Mouse (Mus musculus) left cerebral cortex, adult 9 months (tissue): ENCODE measurements at regions not wholly inside any gene's neighbourhood (a gene's known extent, or its start where the extent isn't known, plus 50 kb on each side); places are given as distances from the start of the nearest gene placed in this dataset.
"Not testable (repeated sequence)": the region's sequence is repeated elsewhere in the genome, so short reads cannot be mapped to it uniquely, and the experiment has no call there.

ENCODE experiments used
- DNase-seq, 2 experiments: peaks; one replicate each; pipeline ENCODE4 v3.0.0; 2022; ENCODE audit warnings: low spot score in 2 of 2

DNA sequence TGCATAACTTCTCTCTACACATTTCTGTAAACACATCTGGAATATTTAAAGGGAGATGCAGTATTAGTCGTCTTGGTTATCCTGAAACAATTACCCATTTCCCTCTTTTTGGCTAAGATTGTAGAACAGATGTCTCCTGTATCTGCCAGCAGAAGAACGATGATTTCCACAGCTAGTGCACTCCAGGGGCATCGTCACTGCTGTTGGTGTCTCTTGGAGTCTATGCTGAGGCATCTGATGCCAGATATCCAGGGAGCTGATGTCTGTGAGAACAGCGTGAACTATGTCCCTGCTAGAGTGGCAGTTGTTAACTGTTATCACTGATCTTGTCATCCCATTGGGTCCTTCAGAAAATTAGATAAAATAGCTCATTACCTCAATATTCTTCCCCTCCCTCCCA, 536.2 kb downstream of the Trhde start:
- peak in 1 of 2 experiments; percentile 3 for DNase-seq

DNA sequence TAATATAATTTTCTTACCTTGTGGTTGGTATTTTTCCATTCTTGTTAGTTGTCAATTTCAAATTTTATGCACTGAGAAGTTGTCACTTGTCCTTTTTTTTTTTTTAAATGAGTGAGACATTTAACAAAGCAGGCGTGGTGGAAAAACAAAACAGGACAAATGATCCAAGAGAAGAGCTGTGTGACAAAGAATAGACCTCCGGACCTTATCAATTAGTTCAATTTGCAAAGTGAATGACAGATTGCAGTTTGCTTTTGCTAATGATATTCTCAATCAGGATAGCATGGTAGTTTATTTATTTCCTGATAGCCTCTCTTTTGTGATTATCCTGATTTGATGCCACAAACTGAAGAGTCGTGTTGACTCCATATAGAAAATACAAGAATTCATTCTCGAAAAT, 560.5 kb downstream of the Trhde start:
- no peak for DNase-seq

DNA sequence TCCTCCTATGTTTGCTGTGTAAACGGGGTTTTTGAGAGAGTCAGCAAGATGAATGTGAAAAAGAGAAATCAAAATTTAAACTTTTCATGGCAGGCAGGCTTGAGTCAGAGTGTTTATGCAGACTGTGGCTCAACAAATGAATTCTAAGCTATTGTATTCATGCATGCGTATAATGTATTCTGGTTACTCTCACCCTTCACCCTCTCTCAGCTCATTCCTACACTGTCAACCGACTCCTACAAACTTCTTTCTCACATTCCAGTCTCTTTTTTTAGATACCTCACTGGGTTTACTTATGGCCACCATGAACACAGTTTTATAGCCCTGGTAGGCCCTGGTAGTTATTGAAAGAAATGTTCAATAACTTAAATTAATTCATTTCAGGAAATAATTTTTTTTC, 574.5 kb downstream of the Trhde start:
- DNase-seq = no peak

DNA sequence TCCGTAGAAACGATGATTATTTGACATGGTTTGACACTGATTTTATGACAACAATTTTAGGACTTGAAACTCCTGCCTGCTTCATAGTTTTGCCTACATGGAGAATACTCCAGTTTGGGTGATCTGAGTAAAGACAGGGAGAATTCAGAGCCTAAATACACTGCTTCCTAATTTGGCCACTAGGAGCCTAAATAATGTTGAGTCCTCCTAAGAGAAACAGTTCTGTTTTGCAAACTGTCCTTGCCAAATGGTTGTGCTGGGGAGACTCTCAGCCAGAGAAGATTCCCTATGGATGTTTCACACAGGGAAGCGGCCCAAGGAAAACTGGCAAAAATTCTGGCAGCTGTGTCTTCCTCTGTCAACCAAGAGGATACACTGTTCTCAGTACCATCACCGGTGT, 600.5 kb downstream of the Trhde start:
- DNase-seq = no peak

GRCm38 (mm10) chr10:114200939-114201338, 601.2 kb downstream of the Trhde start:
- no peak for DNase-seq

- no peak for DNase-seq
These were observed 615.8 kb downstream of the Trhde start for GRCm38 (mm10) chr10:114186287-114186686.

DNA sequence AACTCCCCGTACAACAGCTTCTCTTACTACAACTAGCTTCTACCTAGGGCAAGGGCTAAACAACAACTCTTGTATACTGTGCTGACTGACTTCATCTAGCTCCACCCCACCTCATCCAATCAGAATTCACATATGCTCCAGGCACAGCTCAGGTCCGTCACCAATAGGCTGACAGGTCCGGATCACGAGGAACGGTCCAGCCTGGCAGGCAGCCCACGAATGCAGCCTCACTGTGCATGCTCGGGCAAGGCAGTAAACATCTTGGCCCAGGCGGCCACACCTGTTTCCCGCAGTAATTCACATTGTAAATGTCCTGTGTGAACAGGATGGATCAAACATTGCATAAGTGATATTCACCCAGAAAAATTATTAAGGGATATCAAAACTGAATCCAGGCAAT, 658.8 kb downstream of the Trhde start:
- not testable (repeated sequence) for DNase-seq

DNA sequence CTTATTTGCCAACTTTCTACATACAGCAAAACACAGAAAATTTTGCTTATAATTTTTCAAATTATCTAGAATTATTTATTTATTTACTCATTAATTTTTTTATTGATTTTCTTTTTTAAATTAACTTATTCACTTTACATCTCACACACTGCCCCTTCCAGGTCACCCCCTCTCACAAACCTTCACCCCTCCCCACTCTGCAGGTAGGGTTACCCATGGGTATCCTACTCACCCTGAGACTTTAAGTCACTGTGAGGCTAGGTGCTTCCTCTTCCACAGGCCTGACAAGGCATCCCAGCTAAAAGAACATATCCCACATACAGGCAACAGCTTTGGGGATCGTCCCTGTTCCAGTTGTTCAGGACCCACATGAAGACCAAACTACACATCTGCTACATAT, 664.2 kb downstream of the Trhde start:
- DNase-seq = no peak

GRCm38 (mm10) chr10:114137095-114137494, 665.0 kb downstream of the Trhde start:
- DNase-seq = no peak
